Mouse (Mus musculus): ENCODE results near the gene Oat. TPM values are rescaled to one million over a fixed set of nuclear protein-coding genes. Genes with fewer than 3 reads are reported as not detected.

Gene Oat
- total and polyA plus RNA-seq, 2 experiments from 2014 or later: 101 to 123 TPM

DNA sequence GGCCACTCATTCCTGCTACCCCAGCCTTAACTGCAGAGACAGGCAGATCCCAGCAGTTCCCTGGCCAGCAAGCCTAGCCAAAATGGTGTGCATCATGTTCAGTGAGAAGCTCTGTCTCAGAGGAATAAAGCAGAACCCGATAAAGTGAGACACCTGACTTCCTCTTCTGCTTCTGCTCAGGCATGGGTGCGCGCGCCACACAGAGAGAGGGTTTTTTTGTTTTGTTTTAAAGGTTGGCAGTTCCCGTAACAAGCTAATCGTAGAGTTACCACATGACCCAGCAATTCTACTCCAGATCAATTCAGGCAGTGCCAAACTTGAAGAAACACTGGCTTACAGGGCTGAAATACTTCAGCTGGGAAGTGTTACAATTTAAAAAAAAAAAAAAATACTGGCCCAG is 7.4 kb downstream of the Oat start:
- H3K4me3 ChIP-seq (ENCODE audit: low read length): no peak overlapping the region
- no peak overlapping the region for H3K9ac ChIP-seq (replicated peaks; ENCODE audit: low read length)
- TF ChIP-seq CTCF (IDR thresholded peaks at IDR 0.05; ENCODE audit: low read depth): no peak
- no peak for ATAC-seq
- H3K27ac ChIP-seq: no peak overlapping the region
- H3K4me2 ChIP-seq (ENCODE audit: low read depth, low read length): no peak overlapping the region
- no peaks in the 10 kb centered on the region for H3K27me3 ChIP-seq (ENCODE audit: insufficient read depth, low read length)
- H3K36me3 ChIP-seq (ENCODE audit: insufficient read depth, low read length): peaks cover 11% of the 10 kb centered on the region; the same call in 1 of the 2 replicates
- WGBS: 78% methylated on average over 6 of the region's 6 CpGs
- no peaks in the 10 kb centered on the region for H3K9me3 ChIP-seq (ENCODE audit: low read length)
- DNase-seq (ENCODE audit: low spot score): peak; percentile 25
- 0 out of 2 replicates have a peak, but pooled peaks cover 3% of the 10 kb centered on the region for H3K4me1 ChIP-seq (ENCODE audit: insufficient read depth, low read length)

DNA sequence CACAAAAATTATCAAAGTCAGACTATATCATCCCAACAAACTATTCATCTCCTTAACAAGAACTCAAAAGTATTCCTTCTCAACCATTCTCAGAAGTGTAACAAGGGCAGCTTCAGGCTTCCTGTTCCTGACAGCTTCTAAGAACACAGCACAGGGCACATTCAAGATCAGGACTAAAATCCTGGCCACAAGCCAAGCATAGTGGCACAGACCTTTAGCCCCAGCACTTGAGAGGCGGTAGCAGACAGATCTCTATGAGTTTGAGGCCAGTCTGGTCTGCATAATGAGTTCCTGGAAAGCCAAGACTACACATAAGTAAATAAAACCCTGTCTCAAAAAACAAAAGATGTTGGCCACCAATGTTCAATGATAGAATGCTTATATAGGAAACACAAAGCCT is 10.4 kb downstream of the Oat start:
- DNase-seq (ENCODE audit: low spot score) (no peak), ATAC-seq (no peak)
- no peak overlapping the region for H3K9ac ChIP-seq (replicated peaks; ENCODE audit: low read length)
- H3K4me1 ChIP-seq (ENCODE audit: insufficient read depth, low read length): no peaks in the 10 kb centered on the region
- whole genome bisulfite sequencing: 29% methylated on average over 1 of the region's 1 CpGs
- no peaks in the 10 kb centered on the region for H3K27me3 ChIP-seq (ENCODE audit: insufficient read depth, low read length)
- H3K36me3 ChIP-seq (ENCODE audit: insufficient read depth, low read length): peaks cover 39% of the 10 kb centered on the region
- no peak overlapping the region for H3K27ac ChIP-seq
- no peak overlapping the region for H3K4me3 ChIP-seq (ENCODE audit: low read length)
- TF ChIP-seq CTCF (IDR thresholded peaks at IDR 0.05; ENCODE audit: low read depth): no peak
- H3K4me2 ChIP-seq (ENCODE audit: low read depth, low read length): no peak overlapping the region
- H3K9me3 ChIP-seq (ENCODE audit: low read length): no peaks in the 10 kb centered on the region

DNA sequence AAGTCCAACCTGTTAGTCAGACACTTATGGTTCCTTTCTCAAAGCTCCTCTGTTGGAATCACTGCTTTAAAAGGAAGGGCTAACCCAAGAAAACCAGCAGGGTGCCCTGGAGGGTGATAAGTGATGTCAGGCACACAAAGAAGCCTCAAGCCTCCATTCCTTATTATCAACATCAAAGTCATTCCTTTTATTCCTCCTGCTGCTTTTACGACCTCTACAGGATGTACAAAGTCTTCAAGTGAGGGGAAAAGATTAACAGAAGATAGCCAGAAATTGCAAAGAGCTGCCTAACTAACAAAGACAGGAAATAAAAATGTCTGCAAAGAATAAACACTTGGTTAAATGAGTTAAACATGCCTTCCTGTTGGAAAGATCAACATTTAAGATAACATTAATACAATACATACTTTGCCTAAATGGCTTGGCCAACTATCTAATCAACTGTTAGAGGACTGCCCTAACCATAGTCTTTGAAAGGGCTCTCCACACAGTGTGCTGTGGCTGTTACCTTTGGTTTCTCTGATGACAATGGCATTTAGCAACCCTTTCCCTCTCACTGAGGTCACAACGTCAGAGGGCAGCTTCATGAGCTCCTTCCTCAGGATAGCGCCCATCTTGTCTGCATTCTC is 16.9 kb downstream of the Oat start:
- H3K27me3 ChIP-seq (ENCODE audit: insufficient read depth, low read length): no peaks in the 10 kb centered on the region
- H3K9me3 ChIP-seq (ENCODE audit: low read length): no peaks in the 10 kb centered on the region
- no peak for DNase-seq (ENCODE audit: low spot score)
- no peak overlapping the region for H3K27ac ChIP-seq
- H3K36me3 ChIP-seq (ENCODE audit: insufficient read depth, low read length): peaks cover 61% of the 10 kb centered on the region
- H3K4me3 ChIP-seq (ENCODE audit: low read length): no peak overlapping the region
- TF ChIP-seq CTCF (IDR thresholded peaks at IDR 0.05; ENCODE audit: low read depth): no peak
- H3K4me1 ChIP-seq (ENCODE audit: insufficient read depth, low read length): no peaks in the 10 kb centered on the region
- H3K4me2 ChIP-seq (ENCODE audit: low read depth, low read length): no peak overlapping the region
- ATAC-seq: no peak
- no peak overlapping the region for H3K9ac ChIP-seq (replicated peaks; ENCODE audit: low read length)
- 66% methylated on average over 3 of the region's 3 CpGs for WGBS

DNA sequence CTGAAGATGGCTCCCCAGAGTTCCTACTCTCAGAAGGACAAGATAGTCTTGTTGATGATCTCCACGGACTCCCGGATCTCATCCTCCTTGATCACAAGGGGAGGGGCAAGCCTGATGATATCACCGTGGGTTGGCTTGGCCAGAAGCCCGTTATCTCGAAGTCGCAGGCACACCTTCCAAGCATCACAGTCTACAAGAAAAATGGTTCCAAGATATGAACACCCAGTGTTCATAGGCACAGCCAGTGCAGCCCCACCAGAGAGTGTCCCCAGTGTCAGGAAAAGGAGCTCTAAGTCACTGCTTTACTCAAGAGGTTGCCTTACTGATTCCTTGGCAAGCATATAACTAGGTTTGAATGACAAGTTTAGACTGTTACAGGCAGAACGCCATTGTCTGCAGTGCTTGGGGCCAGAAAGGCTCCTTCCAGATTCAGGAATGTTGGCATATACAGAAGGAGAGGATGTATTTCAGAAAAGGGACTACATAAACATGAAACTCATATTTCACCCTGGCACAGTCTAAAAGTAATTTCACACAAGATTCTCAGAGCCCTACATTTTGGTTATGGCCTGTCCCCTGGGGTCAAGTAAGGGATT is 18.0 kb downstream of the Oat start:
- no peak overlapping the region for H3K27ac ChIP-seq
- H3K36me3 ChIP-seq (ENCODE audit: insufficient read depth, low read length): peaks cover 51% of the 10 kb centered on the region
- no peak for ATAC-seq

GRCm38 (mm10) chr7:132556575-132556974 is 19.6 kb downstream of the Oat start:
- Histone ChIP-seq H3K4me1 (ENCODE audit: insufficient read depth, low read length) (no peaks in the 10 kb centered on the region), H3K27ac (no peak overlapping the region), H3K9ac (replicated peaks; ENCODE audit: low read length) (no peak overlapping the region), H3K4me3 (ENCODE audit: low read length) (no peak overlapping the region), H3K27me3 (ENCODE audit: insufficient read depth, low read length) (no peaks in the 10 kb centered on the region), H3K36me3 (ENCODE audit: insufficient read depth, low read length) (peaks cover 35% of the 10 kb centered on the region), H3K9me3 (ENCODE audit: low read length) (no peaks in the 10 kb centered on the region), H3K4me2 (ENCODE audit: low read depth, low read length) (no peak overlapping the region)
- ATAC-seq (no peak), DNase-seq (ENCODE audit: low spot score) (no peak)
- no peak for TF ChIP-seq CTCF (IDR thresholded peaks at IDR 0.05; ENCODE audit: low read depth)
- 87% methylated on average over 5 of the region's 5 CpGs for WGBS

More for the DNA sequence above, 18.0 kb downstream of the Oat start:
- TF ChIP-seq CTCF (IDR thresholded peaks at IDR 0.05; ENCODE audit: low read depth): no peak
- WGBS: 78% methylated on average over 7 of the region's 7 CpGs
- H3K4me3 ChIP-seq (ENCODE audit: low read length): no peak overlapping the region
- H3K9ac ChIP-seq (replicated peaks; ENCODE audit: low read length): no peak overlapping the region
- no peaks in the 10 kb centered on the region for H3K4me1 ChIP-seq (ENCODE audit: insufficient read depth, low read length)
- no peaks in the 10 kb centered on the region for H3K27me3 ChIP-seq (ENCODE audit: insufficient read depth, low read length)
- no peak for DNase-seq (ENCODE audit: low spot score)
- no peak overlapping the region for H3K4me2 ChIP-seq (ENCODE audit: low read depth, low read length)
- no peaks in the 10 kb centered on the region for H3K9me3 ChIP-seq (ENCODE audit: low read length)

DNA sequence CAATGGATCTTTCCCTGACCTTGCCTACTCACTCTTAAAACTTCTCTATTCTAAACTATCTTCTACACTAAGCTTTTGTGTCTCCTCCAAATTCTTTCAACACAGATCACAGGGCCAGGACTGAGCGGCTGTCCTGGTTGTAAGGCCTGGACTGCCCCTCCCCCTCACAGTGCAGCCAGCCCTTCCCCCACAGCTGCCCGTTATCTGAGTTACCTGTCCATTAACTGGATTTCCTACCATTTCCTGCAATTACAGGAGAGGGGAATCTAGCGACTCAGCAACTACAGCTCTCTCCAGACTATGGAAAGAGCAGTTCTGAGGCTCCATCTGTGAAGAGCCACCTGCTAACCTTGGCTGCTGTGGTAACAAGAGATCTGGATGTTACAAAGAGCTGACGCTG is 20.3 kb downstream of the Oat start:
- 50% methylated on average over 4 of the region's 4 CpGs for WGBS
- Histone ChIP-seq H3K9ac (replicated peaks; ENCODE audit: low read length) (no peak overlapping the region), H3K27me3 (ENCODE audit: insufficient read depth, low read length) (no peaks in the 10 kb centered on the region), H3K4me1 (ENCODE audit: insufficient read depth, low read length) (no peaks in the 10 kb centered on the region), H3K4me3 (ENCODE audit: low read length) (no peak overlapping the region), H3K36me3 (ENCODE audit: insufficient read depth, low read length) (peaks cover 29% of the 10 kb centered on the region), H3K27ac (no peak overlapping the region), H3K9me3 (ENCODE audit: low read length) (no peaks in the 10 kb centered on the region), H3K4me2 (ENCODE audit: low read depth, low read length) (no peak overlapping the region)
- no peak for ATAC-seq
- no peak for TF ChIP-seq CTCF (IDR thresholded peaks at IDR 0.05; ENCODE audit: low read depth)
- DNase-seq (ENCODE audit: low spot score): no peak

DNA sequence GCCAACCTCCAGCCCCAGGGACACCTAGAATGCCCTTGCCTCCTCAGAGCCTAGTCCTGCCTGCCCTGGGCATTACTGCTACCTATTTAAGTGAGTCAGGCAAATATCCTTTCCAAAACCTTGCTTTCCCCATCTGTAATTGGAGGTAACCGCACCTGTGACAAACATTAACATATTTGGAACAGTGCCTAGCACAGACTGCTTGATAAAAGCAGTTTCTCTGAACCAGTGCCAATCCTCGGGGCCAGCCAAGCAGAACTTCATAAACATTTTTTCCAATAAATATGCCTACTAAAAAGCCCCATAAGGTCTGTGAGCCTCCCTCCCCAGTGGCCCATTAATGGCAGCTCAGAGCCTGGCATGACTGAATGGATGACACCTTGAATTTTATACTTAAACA is 22.1 kb downstream of the Oat start:
- H3K36me3 ChIP-seq (ENCODE audit: insufficient read depth, low read length): peaks cover 14% of the 10 kb centered on the region
- WGBS: 51% methylated on average over 2 of the region's 2 CpGs
- ATAC-seq (no peak), DNase-seq (ENCODE audit: low spot score) (peak; percentile 38)
- H3K4me1 ChIP-seq (ENCODE audit: insufficient read depth, low read length): no peaks in the 10 kb centered on the region
- H3K4me3 ChIP-seq (ENCODE audit: low read length): no peak overlapping the region
- H3K27me3 ChIP-seq (ENCODE audit: insufficient read depth, low read length): no peaks in the 10 kb centered on the region
- H3K9ac ChIP-seq (replicated peaks; ENCODE audit: low read length): no peak overlapping the region
- no peaks in the 10 kb centered on the region for H3K9me3 ChIP-seq (ENCODE audit: low read length)
- TF ChIP-seq CTCF (IDR thresholded peaks at IDR 0.05; ENCODE audit: low read depth): no peak
- no peak overlapping the region for H3K4me2 ChIP-seq (ENCODE audit: low read depth, low read length)
- H3K27ac ChIP-seq: no peak overlapping the region
